Comparison of ENCODE assay signal across 30 mouse cellular contexts in genomic region chr9:7708698-7709097, GRCm38 (mm10). TPM values are rescaled to one million over a fixed set of nuclear protein-coding genes. Genes with fewer than 3 reads are reported as not detected.
"Had no signal": no experiment of that assay in that cellular context is flagged by ENCODE, and none has a peak within 500 bp of the region (broad histone marks: within the 10 kb centered on the region; RNA-seq: fewer than 3 reads in every experiment).

No protein-coding gene starts in this region.

- H3K4me2 ChIP-seq: heart, embryonic 12.5 days; hindbrain, embryonic 12.5 days; hindbrain, embryonic 14.5 days; intestine, embryonic 15.5 days; limb, embryonic 12.5 days had no signal

- H3K27me3 ChIP-seq: heart, embryonic 12.5 days; hindbrain, embryonic 12.5 days; intestine, embryonic 15.5 days; limb, embryonic 12.5 days had no signal

- H3K36me3 ChIP-seq: heart, embryonic 10.5 days; heart, embryonic 12.5 days; hindbrain, embryonic 10.5 days; hindbrain, embryonic 12.5 days; intestine, embryonic 15.5 days; limb, embryonic 10.5 days; limb, embryonic 12.5 days had no signal

- H3K4me3 ChIP-seq: gastrocnemius, adult 2 months; heart, embryonic 10.5 days; heart, embryonic 12.5 days; hindbrain, embryonic 10.5 days; hindbrain, embryonic 12.5 days; intestine, embryonic 15.5 days; layer of hippocampus, adult 2 months; left cerebral cortex, adult 2 months; limb, embryonic 10.5 days; limb, embryonic 12.5 days had no signal

- DNase-seq: gastrocnemius, adult 2 months; gastrocnemius, postnatal 10 days; gastrocnemius, postnatal 25 days; heart, adult 18-20 months; heart, postnatal 10 days; heart, postnatal 4 days; kidney, adult 18-20 months; kidney, adult 8-10 months; kidney, postnatal 10 days; kidney, postnatal 25 days; kidney, postnatal 4 days had no signal

- H3K27ac ChIP-seq: gastrocnemius, adult 2 months; heart, embryonic 10.5 days; hindbrain, embryonic 10.5 days; hindbrain, embryonic 12.5 days; hindbrain, embryonic 14.5 days; intestine, embryonic 15.5 days; layer of hippocampus, adult 2 months; left cerebral cortex, adult 2 months; limb, embryonic 10.5 days; limb, embryonic 12.5 days had no signal

- ATAC-seq: hindbrain, embryonic 16.5 days; inflammation-experienced regulatory T-cells, adult 6 months; intestine, embryonic 15.5 days; intestine, postnatal 0 days had no signal

- H3K4me1 ChIP-seq: heart, embryonic 10.5 days; heart, embryonic 12.5 days; hindbrain, embryonic 10.5 days; hindbrain, embryonic 12.5 days; intestine, embryonic 15.5 days; limb, embryonic 10.5 days; limb, embryonic 12.5 days had no signal

- H3K9ac ChIP-seq: heart, embryonic 12.5 days; hindbrain, embryonic 12.5 days; hindbrain, embryonic 14.5 days; intestine, embryonic 15.5 days; limb, embryonic 12.5 days had no signal

- H3K9me3 ChIP-seq: heart, embryonic 10.5 days; heart, embryonic 12.5 days; hindbrain, embryonic 10.5 days; hindbrain, embryonic 12.5 days; intestine, embryonic 15.5 days; limb, embryonic 10.5 days; limb, embryonic 12.5 days had no signal

RNA-seq across cellular contexts. Expression of gene Mmp7, which starts 16.8 kb away (rescaled TPM):
- polyA plus RNA-seq: frontal cortex, adult 2 months; heart, embryonic 10.5 days; heart, embryonic 12.5 days; heart, embryonic 14.5 days; heart, embryonic 16.5 days; hindbrain, embryonic 10.5 days; hindbrain, embryonic 12.5 days; hindbrain, embryonic 14.5 days; hindbrain, embryonic 16.5 days; inflammation-experienced regulatory T-cells, adult 6 months; kidney, embryonic 14.5 days; kidney, embryonic 16.5 days; limb, embryonic 10.5 days; limb, embryonic 12.5 days; limb, embryonic 14.5 days had no signal
